Mouse (Mus musculus): ENCODE results near the gene Psmd13.

The Psmd13 gene

DNA sequence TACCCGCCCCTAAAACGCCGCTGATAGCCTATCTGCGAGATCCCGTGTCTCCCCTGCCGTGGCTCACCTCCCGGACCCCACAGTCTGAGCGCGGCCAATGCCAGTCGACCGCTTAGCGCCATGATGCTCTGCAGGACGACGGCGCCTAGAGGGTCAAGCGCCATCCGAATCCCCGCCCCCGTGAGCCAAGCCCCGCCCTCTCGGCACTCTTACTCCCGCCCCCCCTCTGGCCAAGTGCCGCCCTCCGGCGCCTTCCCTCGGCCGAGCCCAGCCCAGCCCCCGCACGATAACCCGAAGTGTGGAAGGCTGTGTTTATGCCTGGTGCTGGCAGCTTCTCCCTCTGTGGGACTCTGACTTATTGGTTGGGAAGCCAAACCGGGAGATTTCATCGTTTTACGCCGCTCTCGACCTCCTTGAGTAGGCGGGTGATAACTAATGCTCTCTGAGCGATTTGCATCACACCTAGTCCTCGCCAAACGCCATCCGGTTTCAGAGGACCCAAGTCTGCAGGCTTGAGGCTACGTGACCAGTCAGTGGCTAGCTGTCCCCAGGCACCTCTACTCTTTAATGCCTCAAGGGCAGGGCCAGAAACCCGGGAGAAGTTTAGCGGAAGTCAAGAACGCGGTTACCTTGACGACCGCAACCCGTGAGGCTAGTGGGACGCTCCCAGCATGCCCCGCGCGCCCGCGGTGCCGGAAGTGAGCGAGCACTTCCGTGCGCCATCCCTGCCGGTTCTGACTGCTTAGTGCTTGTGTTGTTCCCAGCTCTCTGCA lies at the start of gene Psmd13, which contains the start of gene Sirt3:
TSS of gene Psmd13 (plus strand) at position 273 of the 773 bp plus-strand sequence.
TSS of gene Sirt3 (minus strand) at position 614 of the 773 bp plus-strand sequence.
- peak; percentile 95 to 97 for DNase-seq (ENCODE audit: low spot score in 2 of 2)

DNA sequence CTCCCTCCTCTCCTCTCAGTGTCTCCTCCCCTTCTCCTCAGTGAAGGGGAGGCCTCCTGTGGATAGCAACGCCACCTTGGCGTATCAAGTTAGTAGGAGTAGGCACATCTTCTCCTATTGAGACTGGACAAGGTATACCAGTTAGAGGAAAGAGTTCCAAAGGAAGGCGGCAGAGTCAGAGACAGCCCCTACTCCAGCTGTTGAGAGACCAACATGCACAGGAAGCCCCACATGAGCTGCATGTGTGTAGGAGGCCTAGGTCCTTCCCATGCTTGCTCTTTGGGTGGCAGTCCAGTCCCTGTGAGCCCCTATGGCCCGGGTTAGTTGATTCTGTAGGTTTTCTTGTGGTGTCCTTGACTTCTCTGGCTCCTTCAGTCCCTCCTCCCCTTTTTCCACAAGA lies 48.4 kb upstream of the Psmd13 start:
- no peak for DNase-seq (ENCODE audit: low spot score in 2 of 2)

DNA sequence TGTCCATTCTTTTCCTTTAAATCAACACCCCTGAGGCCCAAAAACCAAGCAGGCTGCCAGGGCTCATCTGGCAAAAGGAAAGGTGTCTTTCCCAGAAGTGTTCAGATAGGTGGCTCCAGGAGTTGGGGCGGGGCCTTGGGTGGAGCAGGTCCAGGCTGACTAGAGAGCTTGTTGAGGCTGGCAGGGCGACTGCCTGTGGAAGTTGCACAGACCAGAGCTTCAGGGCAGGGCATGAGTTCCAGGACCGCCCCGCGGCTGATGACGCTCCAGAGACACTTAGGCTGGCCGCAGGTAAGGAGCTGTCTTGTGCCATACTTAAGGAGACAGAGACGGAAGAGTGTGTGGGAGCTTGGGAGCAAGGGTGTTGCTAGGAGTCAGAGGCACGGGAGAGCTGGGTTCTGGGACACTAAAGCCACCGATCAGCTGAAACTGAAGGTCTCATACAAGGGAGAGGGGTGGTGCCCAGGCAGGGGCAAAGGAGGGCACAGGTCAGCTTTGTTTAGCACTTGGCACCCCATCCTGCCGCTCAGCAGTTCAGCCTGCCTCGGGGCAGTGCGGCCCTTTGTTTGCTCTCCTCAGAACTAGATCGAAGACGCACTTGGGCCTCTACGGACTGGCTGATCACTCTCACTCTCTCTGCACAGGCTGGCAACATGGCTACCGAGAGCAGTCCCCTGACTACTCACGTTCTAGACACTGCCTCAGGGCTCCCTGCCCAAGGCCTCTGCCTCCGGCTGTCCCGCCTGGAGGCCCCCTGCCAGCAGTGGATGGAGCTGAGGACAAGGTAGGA lies 46.6 kb upstream of the Psmd13 start, which contains the start of gene Urah:
TSS of gene Urah (plus strand) at position 51 of the 790 bp plus-strand sequence.
- no peak for DNase-seq (ENCODE audit: low spot score in 2 of 2)

DNA sequence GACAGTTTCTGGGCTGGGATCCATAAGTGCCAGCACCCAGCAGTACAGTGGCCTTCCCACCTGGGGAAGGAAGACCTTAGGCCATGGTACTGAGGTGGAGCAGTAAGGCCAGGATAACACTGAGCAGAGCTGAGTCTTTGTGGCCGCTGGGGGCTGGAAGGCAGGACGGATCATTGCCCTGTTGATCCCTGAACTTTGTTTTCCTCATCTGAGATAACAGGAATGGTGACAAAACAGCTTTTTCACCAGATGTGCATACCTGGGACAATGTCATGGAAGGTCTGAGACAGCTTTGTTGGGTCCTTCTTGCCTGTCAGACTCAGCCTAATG lies 46.0 kb upstream of the Psmd13 start:
- DNase-seq (ENCODE audit: low spot score in 2 of 2): no peak

DNA sequence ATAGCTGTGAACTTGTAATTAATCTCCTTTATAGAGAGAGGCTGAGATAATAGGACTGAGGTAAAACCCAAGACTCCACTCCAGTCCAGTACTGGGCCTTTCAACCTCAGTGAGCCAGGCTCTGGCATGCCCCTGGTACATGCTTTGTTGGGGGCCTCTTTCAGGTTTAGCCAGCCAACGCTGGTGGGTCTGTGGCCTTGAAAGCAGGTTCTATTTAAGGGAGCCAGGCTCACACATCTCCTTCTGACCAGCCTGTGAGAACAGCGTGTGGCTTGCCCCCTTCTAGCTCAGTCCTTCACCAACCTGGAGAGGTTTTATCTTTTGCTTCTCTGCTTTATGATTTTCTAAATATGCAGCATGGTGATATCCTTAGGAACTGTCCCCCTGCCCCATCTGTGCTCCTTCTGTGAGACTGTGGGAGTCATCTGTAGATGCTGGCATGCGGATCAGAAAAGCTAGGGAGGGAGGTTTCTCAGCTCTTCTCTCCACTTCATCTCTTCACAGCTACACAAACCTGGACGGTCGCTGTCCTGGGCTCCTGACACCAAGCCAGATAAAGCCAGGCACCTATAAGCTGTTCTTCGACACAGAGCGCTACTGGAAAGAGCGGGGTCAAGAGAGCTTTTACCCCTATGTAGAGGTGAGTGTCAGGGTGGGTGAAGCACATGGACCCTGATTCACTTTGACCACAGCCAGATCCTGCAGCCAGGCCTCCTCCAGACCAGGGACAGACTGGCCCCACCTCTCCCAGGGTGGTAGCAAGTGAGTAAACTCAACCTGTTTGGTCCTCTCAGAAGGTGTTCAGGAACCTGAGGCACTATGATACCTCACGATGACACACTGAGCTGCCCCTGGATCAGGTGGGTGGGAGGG lies 45.3 kb upstream of the Psmd13 start:
- peak in 1 of 2 experiments; percentile 40 for DNase-seq (ENCODE audit: low spot score in 2 of 2)

DNA sequence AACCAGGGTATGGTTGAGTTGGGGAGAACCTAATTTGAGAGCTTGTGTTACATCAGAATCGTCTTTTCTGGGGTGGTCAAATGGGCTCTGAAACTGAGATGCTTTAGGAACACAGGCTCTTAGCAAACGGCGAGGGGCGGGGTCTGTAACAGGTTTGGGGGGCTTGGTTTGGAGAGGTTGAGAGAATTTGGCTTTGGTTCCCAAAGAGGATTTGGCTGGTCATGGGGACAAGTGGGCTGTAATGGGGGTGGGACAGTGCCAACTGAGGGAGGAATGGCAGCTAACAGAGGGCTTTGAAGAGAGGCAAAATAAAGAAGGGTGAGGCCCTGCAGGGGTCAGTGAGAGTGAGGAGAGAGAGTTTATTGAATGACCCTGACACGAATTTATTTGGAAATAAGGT lies 42.2 kb upstream of the Psmd13 start:
- no peak for DNase-seq (ENCODE audit: low spot score in 2 of 2)

DNA sequence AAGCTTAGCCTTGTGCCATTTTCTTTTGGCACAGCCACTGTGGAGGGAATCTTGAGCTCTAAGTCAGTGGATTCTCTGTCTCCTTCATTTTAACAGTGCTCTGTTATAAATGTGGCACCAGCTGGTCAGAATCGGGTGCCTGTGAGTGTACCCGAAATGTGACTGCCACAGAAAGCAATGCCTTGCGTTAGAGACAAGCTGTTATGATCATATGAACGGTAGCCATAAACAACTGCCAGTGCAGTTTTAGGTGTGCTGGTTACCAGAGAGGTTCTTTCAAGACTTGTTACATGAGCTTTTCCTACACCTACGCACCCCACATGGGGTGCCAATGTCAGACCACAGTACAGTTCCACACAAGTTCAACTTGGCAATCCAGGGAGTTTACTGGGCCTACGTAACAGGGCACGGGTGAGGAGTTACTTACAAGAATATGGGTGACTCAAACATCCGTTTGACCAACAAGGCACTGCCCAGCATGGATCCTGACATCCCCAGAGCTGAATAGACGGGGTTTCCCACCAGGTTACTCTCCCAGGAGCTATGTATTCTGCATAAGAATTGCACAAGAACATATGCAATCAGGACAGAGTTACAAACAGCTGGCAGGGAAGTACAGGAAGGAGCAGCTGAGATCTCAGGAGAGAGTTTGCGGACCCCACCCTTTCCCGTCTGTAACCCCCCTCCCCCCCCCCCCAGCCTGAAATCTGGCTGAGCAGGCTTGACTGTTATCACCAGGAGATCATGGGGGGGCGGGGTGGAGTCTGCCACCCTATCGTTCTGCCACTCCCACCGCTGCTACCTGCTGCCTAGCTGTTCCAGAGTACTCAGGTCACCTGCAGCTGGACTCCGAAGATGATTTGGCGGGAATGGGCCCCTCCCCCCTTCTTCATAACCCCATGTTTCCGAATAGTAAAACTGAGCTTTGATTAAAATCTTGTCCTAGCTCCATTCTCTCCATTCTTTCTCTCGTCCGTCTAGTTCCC lies 40.7 kb upstream of the Psmd13 start:
- DNase-seq (ENCODE audit: low spot score in 2 of 2): no peak

DNA sequence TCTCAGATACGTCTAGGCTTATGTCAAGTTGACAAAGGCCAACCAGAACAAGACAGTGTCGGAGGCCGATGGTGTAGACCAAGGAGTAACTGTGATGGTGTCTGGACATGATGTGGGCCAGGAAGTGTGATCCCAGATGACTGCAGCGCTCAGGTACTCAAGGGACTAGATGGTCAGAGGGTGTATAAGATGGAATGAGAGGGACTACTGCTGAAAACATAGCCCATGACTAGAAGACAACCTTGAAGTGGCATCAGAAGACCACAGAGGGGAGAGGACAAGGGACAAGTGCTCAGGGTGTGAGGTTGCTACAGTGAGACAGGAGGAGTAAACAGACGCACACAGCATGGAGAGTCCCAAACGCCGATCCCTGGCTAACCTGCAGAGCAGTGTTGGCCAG lies 38.0 kb upstream of the Psmd13 start:
- no peak for DNase-seq (ENCODE audit: low spot score in 2 of 2)

DNA sequence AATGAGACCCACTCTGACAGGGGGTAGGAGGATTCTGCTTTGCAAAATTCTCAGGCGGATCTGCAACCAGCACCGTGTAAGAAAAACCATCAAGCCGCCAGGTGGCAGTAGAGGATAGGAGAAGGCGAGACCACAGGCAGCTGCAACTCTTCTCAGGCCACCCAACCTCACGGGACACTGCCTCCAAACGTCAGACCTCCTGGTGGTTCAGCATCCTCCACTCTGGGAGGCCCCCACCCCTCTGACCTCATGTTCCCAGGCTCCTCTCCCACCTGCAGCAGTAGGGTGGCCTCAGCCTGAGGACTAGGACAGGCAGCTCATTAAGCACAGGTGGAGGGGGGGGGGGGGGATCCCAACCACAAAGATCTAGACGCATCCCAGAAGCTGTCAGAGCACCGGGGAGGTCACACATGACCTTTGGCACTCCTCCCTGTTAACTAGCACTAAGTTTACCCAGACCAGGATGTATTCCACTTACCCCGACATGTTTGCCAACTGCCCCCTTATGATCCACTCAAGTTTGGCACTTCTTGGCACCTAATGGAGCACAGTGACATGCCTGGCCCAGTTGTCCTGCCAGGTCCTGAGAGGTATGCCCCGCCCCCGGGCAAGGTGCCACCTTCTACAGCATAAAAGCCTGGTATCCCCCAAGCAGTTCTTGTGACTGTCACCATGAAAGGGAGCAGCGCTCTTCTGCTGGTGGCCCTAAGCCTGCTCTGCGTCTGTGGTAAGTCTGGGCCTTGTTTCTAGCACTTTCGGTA lies 36.7 kb upstream of the Psmd13 start, which contains the start of gene Scgb1c1:
TSS of gene Scgb1c1 (plus strand) at position 643 of the 761 bp plus-strand sequence.
- DNase-seq (ENCODE audit: low spot score in 2 of 2): peak; percentile 86 to 97

DNA sequence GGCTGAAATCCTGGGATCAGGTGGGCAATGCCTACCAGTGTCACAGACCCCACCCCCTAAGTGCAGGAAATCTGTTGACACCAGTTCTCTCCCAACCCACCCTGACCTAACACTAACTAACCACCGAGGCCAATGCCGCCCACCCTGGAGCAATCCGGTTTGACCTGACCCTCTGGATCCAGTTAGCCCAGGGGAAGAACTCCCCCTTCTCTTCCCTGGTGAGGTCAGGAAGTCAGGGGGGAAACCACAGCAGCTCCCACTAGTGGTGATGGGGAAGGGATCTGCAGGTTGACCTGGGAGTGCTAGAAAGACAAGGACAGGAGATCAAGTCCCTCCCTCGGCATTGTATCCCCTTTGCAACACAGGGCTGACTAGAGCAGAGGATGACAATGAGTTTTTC lies 36.1 kb upstream of the Psmd13 start:
- no peak for DNase-seq (ENCODE audit: low spot score in 2 of 2)

DNA sequence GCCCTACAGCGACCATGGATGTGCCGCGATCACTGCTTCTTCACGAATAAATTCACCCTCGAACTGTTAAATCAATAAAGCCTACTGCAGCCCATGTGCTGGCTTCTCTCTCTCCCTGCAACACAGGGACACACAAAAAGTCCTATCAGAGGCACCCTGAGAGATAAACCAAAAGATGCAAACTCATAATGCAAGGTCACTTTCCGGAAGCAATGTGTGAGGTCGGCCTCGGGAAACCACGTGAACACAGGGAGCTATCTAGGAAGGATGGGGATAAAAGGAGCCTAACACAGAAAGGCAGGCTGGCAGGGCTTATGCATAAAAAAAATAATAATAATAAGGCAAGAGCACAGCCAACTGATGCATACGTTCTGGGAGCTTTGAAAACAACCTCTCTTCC lies 35.1 kb upstream of the Psmd13 start:
- no peak for DNase-seq (ENCODE audit: low spot score in 2 of 2)

DNA sequence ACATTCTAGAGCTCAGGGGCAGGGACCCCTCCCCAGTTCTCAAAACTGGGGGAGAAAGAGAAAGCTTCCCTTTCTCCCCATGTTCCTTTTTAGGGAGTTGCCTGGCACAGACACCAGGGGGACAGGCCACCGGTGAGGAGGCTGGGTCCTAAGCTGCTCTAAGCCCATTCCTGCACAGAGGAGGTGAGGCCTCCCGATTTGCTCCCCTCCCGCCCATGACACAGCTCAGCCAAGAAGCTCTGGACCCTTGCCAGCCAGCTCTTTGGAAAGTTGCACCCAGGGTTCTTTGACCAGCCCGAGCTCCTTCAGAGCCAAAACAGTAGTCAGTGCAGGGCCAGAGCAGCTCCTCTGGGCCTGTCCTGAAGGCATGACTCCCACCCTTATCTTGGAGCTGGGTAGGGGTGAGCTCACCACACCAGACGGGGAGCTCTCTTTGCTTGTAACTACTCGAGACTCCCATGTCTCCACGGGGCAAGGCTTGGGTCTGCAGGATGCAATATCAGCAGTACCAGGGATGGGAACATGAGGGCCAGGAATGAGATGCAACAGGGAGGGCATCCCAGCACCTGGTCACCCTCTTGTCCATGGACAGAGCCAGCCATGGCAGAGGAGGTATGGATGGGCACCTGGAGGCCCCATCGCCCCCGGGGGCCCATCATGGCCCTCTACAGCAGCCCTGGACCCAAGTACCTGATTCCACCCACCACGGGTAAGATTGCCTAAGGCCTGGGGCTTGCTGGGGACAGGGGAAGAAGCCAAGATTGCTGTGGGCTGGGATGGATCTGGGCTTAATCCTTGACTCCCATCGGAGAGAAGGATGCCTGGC lies 33.8 kb upstream of the Psmd13 start, which contains the start of gene Odf3:
TSS of gene Odf3 (plus strand) at position 51 of the 826 bp plus-strand sequence.
- DNase-seq (ENCODE audit: low spot score in 2 of 2): no peak

DNA sequence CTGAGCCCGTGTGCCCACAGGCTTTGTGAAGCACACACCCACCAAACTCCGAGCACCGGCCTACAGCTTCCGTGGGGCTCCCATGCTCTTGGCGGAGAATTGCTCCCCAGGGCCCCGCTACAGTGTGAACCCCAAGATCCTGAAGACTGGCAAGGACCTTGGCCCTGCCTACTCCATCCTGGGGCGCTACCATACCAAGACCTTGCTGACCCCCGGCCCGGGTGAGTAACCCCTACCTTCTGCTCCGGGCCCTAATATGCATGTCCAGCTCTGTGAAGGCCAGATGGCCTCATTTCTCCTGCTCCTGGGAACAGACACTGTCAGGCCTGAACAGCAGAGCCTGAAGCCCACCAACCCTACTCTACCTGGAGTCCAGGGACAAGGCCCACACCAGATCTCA lies 33.2 kb upstream of the Psmd13 start:
- no peak for DNase-seq (ENCODE audit: low spot score in 2 of 2)

DNA sequence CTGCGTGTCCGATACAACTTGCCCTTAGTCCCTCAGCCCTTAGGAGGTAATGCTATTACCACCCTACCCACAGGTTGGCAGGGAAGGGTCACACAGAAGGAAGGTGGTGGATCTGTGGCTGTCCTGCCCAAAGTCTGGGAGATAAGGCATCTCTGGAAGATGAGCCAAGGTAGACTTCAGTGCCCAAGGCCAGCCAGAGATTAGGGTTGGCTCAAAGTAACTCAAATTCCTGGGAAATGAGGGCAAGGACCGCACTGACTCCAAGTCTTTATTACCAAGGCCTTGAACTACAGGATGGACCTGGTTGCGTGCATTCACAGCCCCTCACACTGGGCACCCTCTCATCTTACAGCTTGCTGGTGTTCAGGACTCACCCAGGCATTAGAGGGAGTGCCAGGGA lies 29.9 kb upstream of the Psmd13 start:
- DNase-seq (ENCODE audit: low spot score in 2 of 2): no peak

DNA sequence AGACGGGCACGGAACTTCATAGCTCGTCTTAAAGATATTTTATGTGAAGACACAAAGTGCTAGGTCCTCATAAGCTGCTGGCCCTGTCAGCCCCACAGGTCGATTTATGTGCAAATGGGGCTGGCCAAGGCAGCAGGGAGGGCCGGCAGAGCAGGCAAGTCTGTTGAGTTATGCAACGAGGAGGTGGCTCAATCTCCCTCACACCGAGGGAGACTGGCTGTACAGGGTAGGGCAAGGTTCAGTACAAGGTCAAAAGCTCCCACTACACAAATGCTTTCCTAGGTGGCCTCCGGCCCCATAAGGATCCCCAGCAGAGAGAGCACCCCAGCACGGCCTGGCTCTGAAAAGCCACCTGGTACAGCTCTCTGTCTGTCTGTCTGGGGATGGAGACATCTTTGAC lies 28.4 kb upstream of the Psmd13 start:
- no peak for DNase-seq (ENCODE audit: low spot score in 2 of 2)

DNA sequence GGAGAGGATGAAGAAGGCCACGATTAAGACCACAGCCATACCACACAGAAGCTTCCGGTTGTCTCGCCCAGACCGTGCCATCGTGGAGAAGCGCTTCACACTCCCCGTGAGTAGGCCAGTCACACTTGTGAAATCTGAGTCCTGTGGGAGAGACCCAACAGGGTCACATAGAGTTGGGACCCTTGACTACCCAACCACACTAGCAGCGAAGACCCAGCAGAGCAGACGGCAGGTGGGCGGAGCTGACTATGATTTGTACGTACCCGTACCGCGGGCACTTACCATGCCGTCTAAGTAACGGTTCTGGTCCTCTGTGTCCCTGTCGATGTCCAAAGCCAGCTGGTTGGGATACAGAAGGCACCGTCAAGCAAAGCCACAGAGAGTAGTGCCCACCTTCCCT lies 27.3 kb upstream of the Psmd13 start:
- no peak for DNase-seq (ENCODE audit: low spot score in 2 of 2)

DNA sequence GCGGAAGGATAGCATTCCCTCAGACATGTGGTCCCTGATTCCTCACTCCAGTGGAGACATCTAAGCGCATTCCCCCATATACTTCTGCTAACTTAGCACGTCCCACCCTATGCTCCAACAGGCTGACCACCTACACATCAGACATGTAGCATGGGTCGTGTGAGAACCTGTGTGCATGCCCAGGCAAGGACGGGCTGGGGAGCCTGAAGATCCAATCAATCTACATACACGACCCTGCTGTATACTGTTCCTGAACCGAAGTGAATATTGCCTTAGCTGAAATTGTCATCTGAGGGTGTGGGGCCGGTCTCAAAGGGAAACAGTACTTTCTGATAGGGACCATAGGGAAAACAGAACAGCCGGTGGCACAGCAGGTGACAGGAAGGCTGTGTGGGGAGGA lies 26.6 kb upstream of the Psmd13 start:
- no peak for DNase-seq (ENCODE audit: low spot score in 2 of 2)

DNA sequence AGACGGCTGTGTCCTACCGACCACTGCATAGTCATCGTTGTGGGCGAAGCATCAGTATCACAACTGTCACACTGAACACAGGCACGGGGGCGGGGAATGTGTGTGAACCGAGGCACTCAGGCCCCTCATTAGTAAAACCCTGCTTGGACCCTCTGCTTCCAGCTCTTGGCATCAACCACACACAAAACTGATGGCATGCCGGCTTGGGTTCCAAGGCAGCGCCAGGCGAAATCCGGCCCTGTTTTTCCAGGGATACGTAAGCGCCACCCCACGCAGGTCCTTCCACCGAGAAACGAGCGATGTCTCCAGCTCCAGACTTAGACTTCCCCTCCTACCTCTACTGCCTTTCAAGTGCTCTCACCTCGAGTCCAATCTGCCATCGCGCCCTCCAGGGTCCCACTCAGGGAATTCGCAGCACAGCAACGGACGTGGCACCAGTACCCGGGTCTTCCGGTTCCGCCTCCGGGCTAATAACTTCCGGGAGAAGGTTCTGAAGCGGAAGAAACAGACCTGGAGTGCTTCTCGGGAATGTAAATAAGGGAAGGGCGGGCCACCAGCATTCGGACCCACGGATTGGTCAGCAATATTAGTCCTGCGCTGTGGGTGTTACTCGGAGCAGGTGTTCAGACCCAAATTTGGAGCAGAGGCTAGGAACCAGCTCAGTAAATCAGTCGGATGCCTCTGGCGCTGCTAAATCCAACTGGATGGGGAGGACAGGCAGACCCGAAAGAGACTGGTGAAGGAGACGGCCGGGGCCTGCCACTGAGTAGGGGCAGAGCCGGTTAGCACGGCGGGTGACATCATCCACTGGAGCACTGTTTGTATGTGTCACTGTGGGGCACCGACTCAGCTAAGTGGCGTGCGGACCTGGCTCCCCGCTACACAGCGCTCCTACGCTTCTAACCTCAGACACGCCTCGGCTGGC lies 25.6 kb upstream of the Psmd13 start, which contains the start of gene Gm45785:
TSS of gene Gm45785 (minus strand) at position 472 of the 925 bp plus-strand sequence.
- peak; percentile 84 to 89 for DNase-seq (ENCODE audit: low spot score in 2 of 2)
